Mouse (Mus musculus): Measurements from ENCODE around the gene Wdr24.

DNA sequence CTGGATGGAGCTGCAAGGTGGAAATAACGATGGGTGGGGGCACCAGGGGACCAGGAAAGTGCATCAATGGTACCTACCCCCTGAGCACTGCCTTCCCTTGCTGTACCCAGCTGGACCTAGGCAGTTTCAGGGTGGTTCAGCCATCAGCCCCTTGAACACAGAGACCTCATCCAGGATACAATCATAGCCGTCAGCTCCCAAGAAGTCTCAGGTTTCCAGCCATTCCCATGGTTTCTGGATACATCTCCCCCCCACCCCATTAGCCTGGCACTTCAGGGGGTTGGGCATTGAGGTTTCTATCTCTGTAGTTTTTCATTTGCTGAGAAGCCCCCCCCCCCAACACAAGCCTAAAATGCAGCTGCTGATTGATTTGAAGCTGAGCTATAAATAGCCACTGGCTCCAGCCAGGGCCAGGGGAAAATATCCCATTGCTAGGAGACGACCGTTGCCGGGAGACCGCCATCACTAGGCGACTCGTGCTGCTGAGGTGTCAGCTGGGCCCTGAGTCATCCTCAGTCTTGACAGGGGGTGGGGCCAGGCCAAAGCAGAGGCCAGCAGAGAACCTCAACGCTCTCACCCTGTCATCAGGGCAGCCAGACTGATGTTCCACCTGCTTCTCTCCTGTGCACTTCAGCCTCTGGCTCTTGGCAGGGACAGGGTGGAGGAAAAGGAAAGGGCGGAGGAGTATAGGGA lies 20.5 kb upstream of the Wdr24 start:
- TF ChIP-seq GATA1 (IDR thresholded peaks at IDR 0.05; ENCODE audit: low read length) (no peak), TAL1 (IDR thresholded peaks at IDR 0.05; ENCODE audit: low read length) (no peak)
